Mouse (Mus musculus) lung, postnatal 0 days (tissue): Measurements from ENCODE around the gene 4930404N11Rik.

Experiments used
- CTCF ChIP-seq: IDR thresholded peaks from 2 replicates; pipeline ENCODE4 v1.5.1; 2016; ENCODE audit warnings: antibody characterized with exemption, mild to moderate bottlenecking
- EP300 ChIP-seq: IDR thresholded peaks from 2 replicates; pipeline ENCODE4 v1.6.1; 2016; ENCODE audit warnings: antibody characterized with exemption, mild to moderate bottlenecking, control low read depth

GRCm38 (mm10) chr10:81336558-81336957, 29.1 kb downstream of the 4930404N11Rik start:
- TF ChIP-seq CTCF, result no peak
- no peak for TF ChIP-seq EP300
